Mouse (Mus musculus) embryonic fibroblast, embryonic 13.5 days (primary cell): ENCODE measurements at regions not wholly inside any gene's neighbourhood (a gene's known extent, or its start where the extent isn't known, plus 50 kb on each side); places are given as distances from the start of the nearest gene placed in this dataset.

Experiments
- H3K27ac ChIP-seq: 2 replicates; pipeline ENCODE4 v1.5.1; 2012; ENCODE audit warnings: low read length, control low read depth, inconsistent platforms; ENCODE audit not compliant: insufficient read depth
- H3K4me1 ChIP-seq: 2 replicates; pipeline ENCODE4 v1.6.1; 2011; ENCODE audit warnings: low read length; ENCODE audit not compliant: control insufficient read depth, insufficient read depth
- H3K4me3 ChIP-seq: 2 replicates; pipeline ENCODE4 v1.5.1; 2011; ENCODE audit warnings: mild to moderate bottlenecking, control low read depth, low read length; ENCODE audit not compliant: insufficient read depth
- CTCF ChIP-seq: IDR thresholded peaks from 2 replicates; pipeline ENCODE4 v1.5.1; 2011; ENCODE audit warnings: mild to moderate bottlenecking, control low read depth, low read length, moderate library complexity, borderline replicate concordance; ENCODE audit not compliant: insufficient read depth
- POLR2A ChIP-seq: IDR thresholded peaks from 2 replicates; pipeline ENCODE4 v1.6.1; 2011; ENCODE audit warnings: low read depth, mild to moderate bottlenecking, control low read depth, low read length, moderate library complexity

GRCm38 (mm10) chr3:126011269-126011668 lies 72.8 kb upstream of the Ugt8a start:
- H3K4me1 ChIP-seq = no peaks in the 10 kb centered on the region
- no peak overlapping the region for H3K4me3 ChIP-seq
- TF ChIP-seq POLR2A (no peak), CTCF (no peak)
- H3K27ac ChIP-seq = no peak overlapping the region

- Histone ChIP-seq H3K4me3 (no peak overlapping the region), H3K4me1 (no peaks in the 10 kb centered on the region), H3K27ac (no peak overlapping the region)
- no peak for TF ChIP-seq POLR2A
- no peak for TF ChIP-seq CTCF
Measured at GRCm38 (mm10) chr3:126016166-126016565, 77.7 kb upstream of the Ugt8a start.

GRCm38 (mm10) chr3:126044327-126044726 lies 105.9 kb upstream of the Ugt8a start:
- H3K4me3 ChIP-seq = no peak overlapping the region
- TF ChIP-seq POLR2A (no peak), CTCF (no peak)
- H3K27ac ChIP-seq = no peak overlapping the region
- H3K4me1 ChIP-seq = peaks cover 3% of the 10 kb centered on the region

GRCm38 (mm10) chr3:126044861-126045260 lies 106.4 kb upstream of the Ugt8a start:
- TF ChIP-seq CTCF (no peak), POLR2A (no peak)
- no peak overlapping the region for H3K4me3 ChIP-seq
- H3K4me1 ChIP-seq = peaks cover 3% of the 10 kb centered on the region
- H3K27ac ChIP-seq = no peak overlapping the region

- no peak for TF ChIP-seq POLR2A
- no peak for TF ChIP-seq CTCF
- H3K4me1 ChIP-seq = peaks cover 3% of the 10 kb centered on the region
- H3K27ac ChIP-seq = peak overlapping the region; percentile 80; the same call in 1 of the 2 replicates
- H3K4me3 ChIP-seq = no peak overlapping the region
Measured at GRCm38 (mm10) chr3:126045992-126046786, 107.8 kb upstream of the Ugt8a start.

GRCm38 (mm10) chr3:126058585-126058984 lies 120.2 kb upstream of the Ugt8a start:
- TF ChIP-seq CTCF (no peak), POLR2A (no peak)
- Histone ChIP-seq H3K4me1 (no peaks in the 10 kb centered on the region), H3K27ac (no peak overlapping the region), H3K4me3 (no peak overlapping the region)

GRCm38 (mm10) chr3:126105086-126105485 lies 166.7 kb upstream of the Ugt8a start:
- Histone ChIP-seq H3K4me1 (no peaks in the 10 kb centered on the region), H3K27ac (no peak overlapping the region), H3K4me3 (no peak overlapping the region)
- TF ChIP-seq CTCF (no peak), POLR2A (no peak)

GRCm38 (mm10) chr3:126109371-126109770 lies 171.0 kb upstream of the Ugt8a start:
- TF ChIP-seq CTCF (no peak), POLR2A (no peak)

GRCm38 (mm10) chr3:126117849-126118248 lies 179.4 kb upstream of the Ugt8a start:
- TF ChIP-seq POLR2A = no peak
- no peak for TF ChIP-seq CTCF
- Histone ChIP-seq H3K4me1 (no peaks in the 10 kb centered on the region), H3K27ac (no peak overlapping the region), H3K4me3 (no peak overlapping the region)

More at GRCm38 (mm10) chr3:126109371-126109770, 171.0 kb upstream of the Ugt8a start:
- no peaks in the 10 kb centered on the region for H3K4me1 ChIP-seq
- no peak overlapping the region for H3K27ac ChIP-seq
- H3K4me3 ChIP-seq = no peak overlapping the region
